Mouse (Mus musculus): ENCODE data around the gene Gjc1.

GRCm38 (mm10) chr11:102810721-102811485 lies 8.6 kb downstream of the Gjc1 start:
- TF ChIP-seq CTCF (IDR thresholded peaks at IDR 0.05) (no peak), EP300 (IDR thresholded peaks at IDR 0.05) (no peak)
